Mouse (Mus musculus) liver, adult 2 months (tissue): ENCODE measurements at regions not wholly inside any gene's neighbourhood (a gene's known extent, or its start where the extent isn't known, plus 50 kb on each side); places are given as distances from the start of the nearest gene placed in this dataset.

Source experiments
- DNase-seq: peaks from one replicate; pipeline ENCODE4 v3.0.0-alpha.2; 2011; ENCODE audit warnings: low read depth, low spot score; ENCODE audit errors: extremely low read depth
- H3K27ac ChIP-seq: fragments of 200-500 bp; replicated peaks from 2 replicates; pipeline ENCODE4 v1.5.1; 2012; ENCODE audit warnings: low read depth, mild to moderate bottlenecking, control low read depth, inconsistent platforms, low read length; ENCODE audit not compliant: insufficient read depth
- H3K27me3 ChIP-seq: fragments of 200-500 bp; 2 replicates; pipeline ENCODE4 v1.6.1; 2012; ENCODE audit warnings: mild to moderate bottlenecking, moderate library complexity, low read length, inconsistent platforms; ENCODE audit not compliant: control insufficient read depth, insufficient read depth
- H3K36me3 ChIP-seq: fragments of 200-500 bp; 2 replicates; pipeline ENCODE4 v1.6.1; 2012; ENCODE audit warnings: low read length, inconsistent platforms; ENCODE audit not compliant: control insufficient read depth, insufficient read depth
- H3K4me1 ChIP-seq: fragments of 200-500 bp; 2 replicates; pipeline ENCODE4 v1.6.1; 2011; ENCODE audit warnings: low read length; ENCODE audit not compliant: control insufficient read depth, insufficient read depth
- H3K4me3 ChIP-seq: fragments of 200-500 bp; 2 replicates; pipeline ENCODE4 v1.5.1; 2011; ENCODE audit warnings: low read depth, mild to moderate bottlenecking, control low read depth, low read length, moderate library complexity; ENCODE audit not compliant: insufficient read depth
- H3K79me2 ChIP-seq: fragments of 200-500 bp; 2 replicates; pipeline ENCODE4 v1.6.1; 2012; ENCODE audit warnings: inconsistent platforms, mild to moderate bottlenecking, low read length, moderate library complexity; ENCODE audit not compliant: control insufficient read depth, insufficient read depth
- H3K9ac ChIP-seq: fragments of 200-500 bp; 2 replicates; pipeline ENCODE4 v1.6.1; 2012; ENCODE audit warnings: low read depth, mild to moderate bottlenecking, control low read depth, inconsistent platforms, low read length
- CTCF ChIP-seq: fragments of 200-500 bp; IDR thresholded peaks from 2 replicates; pipeline ENCODE4 v1.5.1; 2011; ENCODE audit warnings: low read depth, low read length, control low read depth
- POLR2A ChIP-seq: fragments of 200-500 bp; IDR thresholded peaks from 2 replicates; pipeline ENCODE4 v1.6.1; 2011; ENCODE audit warnings: low read length, control low read depth; ENCODE audit not compliant: insufficient read depth; ENCODE audit errors: extremely low read depth
- WGBS: fragments of 180-500 bp; shearing (Covaris S2); methylation state at CpG from one replicate; pipeline ENCODE4 v1.1.7; 2018; 5-methylcytosine and 5-hydroxymethylcytosine counted together

GRCm38 (mm10) chr12:110185399-110185798, 93.5 kb upstream of the Dio3 start:
- TF ChIP-seq CTCF = no peak
- no peak overlapping the region for H3K9ac ChIP-seq
- 72% methylated on average over 9 of the region's 9 CpGs for WGBS
- H3K36me3 ChIP-seq = no peaks in the 10 kb centered on the region
- H3K27me3 ChIP-seq = peaks cover 19% of the 10 kb centered on the region
- no peak overlapping the region for H3K27ac ChIP-seq
- H3K4me1 ChIP-seq = no peaks in the 10 kb centered on the region; the same call in 1 of the 2 replicates
- no peak overlapping the region for H3K4me3 ChIP-seq
- H3K79me2 ChIP-seq = no peaks in the 10 kb centered on the region
- DNase-seq = no peak

GRCm38 (mm10) chr12:110186381-110186780, 92.5 kb upstream of the Dio3 start:
- no peak for TF ChIP-seq POLR2A
- no peak for TF ChIP-seq CTCF
- Histone ChIP-seq H3K4me3 (no peak overlapping the region), H3K79me2 (no peaks in the 10 kb centered on the region), H3K36me3 (no peaks in the 10 kb centered on the region), H3K4me1 (no peaks in the 10 kb centered on the region; the same call in 1 of the 2 replicates), H3K9ac (no peak overlapping the region), H3K27ac (no peak overlapping the region), H3K27me3 (peaks cover 19% of the 10 kb centered on the region)
- DNase-seq = no peak
- 75% methylated on average over 3 of the region's 3 CpGs for WGBS

- 45% methylated on average over 10 of the region's 10 CpGs for WGBS
- TF ChIP-seq POLR2A (no peak), CTCF (no peak)
- DNase-seq = no peak
- no peak overlapping the region for H3K27ac ChIP-seq
- peaks cover 19% of the 10 kb centered on the region for H3K27me3 ChIP-seq
- H3K9ac ChIP-seq = no peak overlapping the region
- H3K4me1 ChIP-seq = no peaks in the 10 kb centered on the region; the same call in 1 of the 2 replicates
- H3K79me2 ChIP-seq = no peaks in the 10 kb centered on the region
- H3K4me3 ChIP-seq = no peak overlapping the region
- H3K36me3 ChIP-seq = no peaks in the 10 kb centered on the region
Measured at GRCm38 (mm10) chr12:110186911-110187245, 92.0 kb upstream of the Dio3 start.

GRCm38 (mm10) chr12:110187246-110188135, 91.4 kb upstream of the Dio3 start:
- Histone ChIP-seq H3K9ac (no peak overlapping the region), H3K79me2 (no peaks in the 10 kb centered on the region), H3K27ac (no peak overlapping the region), H3K27me3 (peaks cover 19% of the 10 kb centered on the region), H3K36me3 (no peaks in the 10 kb centered on the region), H3K4me1 (no peaks in the 10 kb centered on the region; the same call in 1 of the 2 replicates), H3K4me3 (no peak overlapping the region)
- TF ChIP-seq CTCF (no peak), POLR2A (no peak)
- no peak for DNase-seq
- 15% methylated on average over 41 of the region's 49 CpGs for WGBS

GRCm38 (mm10) chr12:110188136-110188631, 90.7 kb upstream of the Dio3 start:
- WGBS = 6% methylated on average over 29 of the region's 29 CpGs
- no peak for TF ChIP-seq POLR2A
- TF ChIP-seq CTCF = no peak

GRCm38 (mm10) chr12:110188641-110189328, 90.1 kb upstream of the Dio3 start:
- no peaks in the 10 kb centered on the region; the same call in 1 of the 2 replicates for H3K4me1 ChIP-seq
- WGBS = 5% methylated on average over 39 of the region's 39 CpGs
- H3K27ac ChIP-seq = no peak overlapping the region
- no peak for DNase-seq
- TF ChIP-seq CTCF (no peak), POLR2A (no peak)
- no peaks in the 10 kb centered on the region for H3K36me3 ChIP-seq
- H3K79me2 ChIP-seq = no peaks in the 10 kb centered on the region
- no peak overlapping the region for H3K9ac ChIP-seq
- H3K27me3 ChIP-seq = peaks cover 19% of the 10 kb centered on the region
- H3K4me3 ChIP-seq = no peak overlapping the region

More at GRCm38 (mm10) chr12:110188136-110188631, 90.7 kb upstream of the Dio3 start:
- Histone ChIP-seq H3K79me2 (no peaks in the 10 kb centered on the region), H3K36me3 (no peaks in the 10 kb centered on the region), H3K4me3 (no peak overlapping the region), H3K4me1 (no peaks in the 10 kb centered on the region; the same call in 1 of the 2 replicates), H3K27me3 (peaks cover 19% of the 10 kb centered on the region), H3K27ac (no peak overlapping the region), H3K9ac (no peak overlapping the region)
- no peak for DNase-seq
